Mouse (Mus musculus) stomach, postnatal 0 days (tissue): Measurements from ENCODE around the gene Wdr78.

Experiments used
- CTCF ChIP-seq: IDR thresholded peaks from 2 replicates; pipeline ENCODE4 v1.5.1; 2016; ENCODE audit warnings: antibody characterized with exemption, low read depth, mild to moderate bottlenecking, moderate library complexity
- EP300 ChIP-seq: optimal IDR thresholded peaks from 2 replicates; pipeline ENCODE3; 2016; ENCODE audit warnings: antibody characterized with exemption

- TF ChIP-seq CTCF (no peak), EP300 (no peak)
These were observed 125.0 kb downstream of the Wdr78 start for GRCm38 (mm10) chr4:102989391-102989790.
